Mouse (Mus musculus): ENCODE measurements around the gene Cda. TPM values are rescaled to one million over a fixed set of nuclear protein-coding genes. Genes with fewer than 3 reads are reported as not detected.

The Cda gene
- polyA plus RNA-seq, 1 experiment from 2014 or later: 4.1 TPM

- Histone ChIP-seq H3K36me3 (ENCODE audit: control insufficient read depth, insufficient read depth, low read length) (peaks cover 6% of the 10 kb centered on the region), H3K27me3 (ENCODE audit: control insufficient read depth, insufficient read depth, low read length) (no peaks in the 10 kb centered on the region), H3K4me2 (ENCODE audit: low read depth, severe bottlenecking) (peak within 1 kb of the TSS; percentile 77), H3K27ac (replicated peaks; ENCODE audit: low read depth, low read length) (peak within 1 kb of the TSS; percentile 65; the same call in 1 of the 2 replicates), H3K9ac (ENCODE audit: low read length) (peak within 1 kb of the TSS; percentile 86), H3K9me3 (ENCODE audit: control insufficient read depth, low read length) (no peaks in the 10 kb centered on the region), H3K4me1 (ENCODE audit: control insufficient read depth, insufficient read depth, low read length) (peaks cover 10% of the 10 kb centered on the region), H3K4me3 (ENCODE audit: low read depth, low read length) (peak within 1 kb of the TSS; percentile 86)
- DNase-seq (ENCODE audit: low spot score) (peak; percentile 97), ATAC-seq (ENCODE audit: insufficient number of reproducible peaks, low FRiP score, low TSS enrichment, low read depth) (peak; percentile 98)
- under 1% methylated on average over 64 of the region's 64 CpGs for WGBS
Observed at GRCm38 (mm10) chr4:138304340-138305104, 63.3 kb downstream of the Cda start, which contains the start of gene Ddost. Ddost (plus strand) TSS chr4:138304730.

- ATAC-seq (ENCODE audit: insufficient number of reproducible peaks, low FRiP score, low TSS enrichment, low read depth) (no peak), DNase-seq (ENCODE audit: low spot score) (no peak)
- Histone ChIP-seq H3K4me2 (ENCODE audit: low read depth, severe bottlenecking) (peak overlapping the region; percentile 77), H3K9ac (ENCODE audit: low read length) (peak overlapping the region; percentile 81), H3K9me3 (ENCODE audit: control insufficient read depth, low read length) (no peaks in the 10 kb centered on the region), H3K4me3 (ENCODE audit: low read depth, low read length) (peak overlapping the region; percentile 86), H3K36me3 (ENCODE audit: control insufficient read depth, insufficient read depth, low read length) (peaks cover 2% of the 10 kb centered on the region; the same call in 1 of the 2 replicates), H3K27ac (replicated peaks; ENCODE audit: low read depth, low read length) (no peak overlapping the region), H3K4me1 (ENCODE audit: control insufficient read depth, insufficient read depth, low read length) (peaks cover 10% of the 10 kb centered on the region), H3K27me3 (ENCODE audit: control insufficient read depth, insufficient read depth, low read length) (no peaks in the 10 kb centered on the region)
- 16% methylated on average over 18 of the region's 18 CpGs for WGBS
Observed at GRCm38 (mm10) chr4:138303742-138304141, 64.0 kb downstream of the Cda start.

GRCm38 (mm10) chr4:138303011-138303410, 64.8 kb downstream of the Cda start:
- DNase-seq (ENCODE audit: low spot score): no peak
- H3K4me1 ChIP-seq (ENCODE audit: control insufficient read depth, insufficient read depth, low read length): peaks cover 10% of the 10 kb centered on the region
- no peak overlapping the region for H3K27ac ChIP-seq (replicated peaks; ENCODE audit: low read depth, low read length)
- ATAC-seq (ENCODE audit: insufficient number of reproducible peaks, low FRiP score, low TSS enrichment, low read depth): no peak
- 84% methylated on average over 3 of the region's 3 CpGs for WGBS
- H3K4me3 ChIP-seq (ENCODE audit: low read depth, low read length): no peak overlapping the region
- no peaks in the 10 kb centered on the region for H3K9me3 ChIP-seq (ENCODE audit: control insufficient read depth, low read length)
- H3K9ac ChIP-seq (ENCODE audit: low read length): no peak overlapping the region
- H3K27me3 ChIP-seq (ENCODE audit: control insufficient read depth, insufficient read depth, low read length): no peaks in the 10 kb centered on the region
- H3K36me3 ChIP-seq (ENCODE audit: control insufficient read depth, insufficient read depth, low read length): peaks cover 2% of the 10 kb centered on the region; the same call in 1 of the 2 replicates
- peak overlapping the region; percentile 77; the same call in 1 of the 2 replicates for H3K4me2 ChIP-seq (ENCODE audit: low read depth, severe bottlenecking)

DNA sequence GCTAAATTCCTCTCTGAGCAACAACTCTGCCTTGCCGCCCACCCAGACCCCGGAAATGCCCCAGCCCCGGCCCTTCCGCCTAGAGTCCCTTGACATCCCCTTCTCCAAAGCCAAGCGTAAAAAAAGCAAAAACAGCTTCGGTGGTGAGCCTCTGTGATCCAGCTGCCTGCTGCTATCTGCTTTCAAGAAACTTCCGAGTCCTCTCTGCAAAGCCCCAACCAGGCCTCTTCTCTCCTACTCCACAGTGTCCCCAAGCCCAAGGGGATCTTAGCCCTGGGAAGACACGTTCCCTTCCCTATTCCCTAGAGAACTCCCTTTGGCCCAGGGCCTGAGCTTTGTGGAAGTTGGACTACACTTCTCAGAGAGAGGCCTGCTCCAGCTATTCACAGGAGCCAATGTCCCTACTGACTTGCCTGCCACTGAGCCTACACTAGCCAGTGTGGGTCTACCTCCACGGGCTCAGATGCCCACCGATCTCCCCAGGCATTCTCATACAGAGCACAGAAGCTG, 66.5 kb downstream of the Cda start:
- H3K4me1 ChIP-seq (ENCODE audit: control insufficient read depth, insufficient read depth, low read length): peaks cover 10% of the 10 kb centered on the region
- no peak overlapping the region for H3K9ac ChIP-seq (ENCODE audit: low read length)
- H3K4me2 ChIP-seq (ENCODE audit: low read depth, severe bottlenecking): no peak overlapping the region
- no peaks in the 10 kb centered on the region for H3K27me3 ChIP-seq (ENCODE audit: control insufficient read depth, insufficient read depth, low read length)
- H3K4me3 ChIP-seq (ENCODE audit: low read depth, low read length): no peak overlapping the region
- H3K9me3 ChIP-seq (ENCODE audit: control insufficient read depth, low read length): no peaks in the 10 kb centered on the region
- DNase-seq (ENCODE audit: low spot score) (no peak), ATAC-seq (ENCODE audit: insufficient number of reproducible peaks, low FRiP score, low TSS enrichment, low read depth) (no peak)
- no peak overlapping the region for H3K27ac ChIP-seq (replicated peaks; ENCODE audit: low read depth, low read length)
- H3K36me3 ChIP-seq (ENCODE audit: control insufficient read depth, insufficient read depth, low read length): no peaks in the 10 kb centered on the region
- 86% methylated on average over 10 of the region's 10 CpGs for WGBS

DNA sequence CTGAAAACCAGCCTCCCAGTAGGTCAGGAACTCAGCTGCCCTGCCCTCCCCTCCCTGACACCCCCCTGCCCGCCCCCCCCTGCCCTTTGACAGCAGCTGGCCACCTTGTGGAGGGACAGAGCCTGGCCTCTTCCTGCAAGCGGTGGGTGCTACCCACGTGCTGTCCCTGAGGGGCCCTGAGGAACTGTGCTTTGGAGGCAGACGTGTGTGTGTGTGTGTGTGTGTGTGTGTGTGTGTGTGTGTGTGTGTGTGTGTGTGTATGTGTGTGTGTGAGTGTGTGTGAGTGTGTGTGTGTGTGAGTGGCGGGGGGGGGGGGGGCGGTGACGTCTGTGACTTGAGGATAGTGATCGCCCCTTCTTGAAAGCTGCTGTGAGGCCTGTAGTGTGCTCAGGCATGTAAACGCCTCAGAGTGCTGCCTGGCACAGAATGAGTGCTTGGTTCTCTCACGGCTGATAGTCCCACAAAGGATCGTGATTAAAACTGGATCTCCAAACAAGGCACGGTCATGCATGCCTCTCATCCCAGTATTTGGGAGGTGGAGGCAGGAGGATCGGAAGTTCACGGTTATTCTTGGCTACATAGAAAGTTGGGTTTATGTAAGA, 73.7 kb downstream of the Cda start:
- Histone ChIP-seq H3K36me3 (ENCODE audit: control insufficient read depth, insufficient read depth, low read length) (no peaks in the 10 kb centered on the region), H3K4me1 (ENCODE audit: control insufficient read depth, insufficient read depth, low read length) (no peaks in the 10 kb centered on the region), H3K9me3 (ENCODE audit: control insufficient read depth, low read length) (no peaks in the 10 kb centered on the region), H3K27ac (replicated peaks; ENCODE audit: low read depth, low read length) (no peak overlapping the region), H3K27me3 (ENCODE audit: control insufficient read depth, insufficient read depth, low read length) (no peaks in the 10 kb centered on the region), H3K9ac (ENCODE audit: low read length) (no peak overlapping the region), H3K4me2 (ENCODE audit: low read depth, severe bottlenecking) (no peak overlapping the region), H3K4me3 (ENCODE audit: low read depth, low read length) (no peak overlapping the region)
- DNase-seq (ENCODE audit: low spot score) (no peak), ATAC-seq (ENCODE audit: insufficient number of reproducible peaks, low FRiP score, low TSS enrichment, low read depth) (no peak)
- 85% methylated on average over 11 of the region's 14 CpGs for WGBS

GRCm38 (mm10) chr4:138293261-138293948, 74.4 kb downstream of the Cda start:
- H3K27me3 ChIP-seq (ENCODE audit: control insufficient read depth, insufficient read depth, low read length): no peaks in the 10 kb centered on the region
- ATAC-seq (ENCODE audit: insufficient number of reproducible peaks, low FRiP score, low TSS enrichment, low read depth) (no peak), DNase-seq (ENCODE audit: low spot score) (no peak)
- H3K27ac ChIP-seq (replicated peaks; ENCODE audit: low read depth, low read length): no peak overlapping the region
- no peak overlapping the region for H3K9ac ChIP-seq (ENCODE audit: low read length)
- H3K9me3 ChIP-seq (ENCODE audit: control insufficient read depth, low read length): no peaks in the 10 kb centered on the region
- 84% methylated on average over 18 of the region's 18 CpGs for WGBS
- no peaks in the 10 kb centered on the region for H3K36me3 ChIP-seq (ENCODE audit: control insufficient read depth, insufficient read depth, low read length)
- no peaks in the 10 kb centered on the region for H3K4me1 ChIP-seq (ENCODE audit: control insufficient read depth, insufficient read depth, low read length)
- H3K4me3 ChIP-seq (ENCODE audit: low read depth, low read length): no peak overlapping the region
- no peak overlapping the region for H3K4me2 ChIP-seq (ENCODE audit: low read depth, severe bottlenecking)

GRCm38 (mm10) chr4:138292028-138292427, 75.8 kb downstream of the Cda start:
- WGBS: 90% methylated on average over 13 of the region's 13 CpGs

GRCm38 (mm10) chr4:138288691-138289090, 79.1 kb downstream of the Cda start:
- WGBS: 89% methylated on average over 7 of the region's 7 CpGs
- Histone ChIP-seq H3K27me3 (ENCODE audit: control insufficient read depth, insufficient read depth, low read length) (no peaks in the 10 kb centered on the region), H3K27ac (replicated peaks; ENCODE audit: low read depth, low read length) (no peak overlapping the region), H3K9ac (ENCODE audit: low read length) (no peak overlapping the region), H3K36me3 (ENCODE audit: control insufficient read depth, insufficient read depth, low read length) (no peaks in the 10 kb centered on the region), H3K4me3 (ENCODE audit: low read depth, low read length) (no peak overlapping the region), H3K9me3 (ENCODE audit: control insufficient read depth, low read length) (0 out of 2 replicates have a peak, but pooled peaks cover 2% of the 10 kb centered on the region), H3K4me1 (ENCODE audit: control insufficient read depth, insufficient read depth, low read length) (no peaks in the 10 kb centered on the region), H3K4me2 (ENCODE audit: low read depth, severe bottlenecking) (no peak overlapping the region)
- no peak for ATAC-seq (ENCODE audit: insufficient number of reproducible peaks, low FRiP score, low TSS enrichment, low read depth)
- DNase-seq (ENCODE audit: low spot score): no peak

More at GRCm38 (mm10) chr4:138292028-138292427, 75.8 kb downstream of the Cda start:
- Histone ChIP-seq H3K36me3 (ENCODE audit: control insufficient read depth, insufficient read depth, low read length) (no peaks in the 10 kb centered on the region), H3K4me2 (ENCODE audit: low read depth, severe bottlenecking) (no peak overlapping the region), H3K9me3 (ENCODE audit: control insufficient read depth, low read length) (no peaks in the 10 kb centered on the region), H3K9ac (ENCODE audit: low read length) (no peak overlapping the region), H3K4me3 (ENCODE audit: low read depth, low read length) (no peak overlapping the region), H3K27me3 (ENCODE audit: control insufficient read depth, insufficient read depth, low read length) (no peaks in the 10 kb centered on the region), H3K4me1 (ENCODE audit: control insufficient read depth, insufficient read depth, low read length) (no peaks in the 10 kb centered on the region), H3K27ac (replicated peaks; ENCODE audit: low read depth, low read length) (no peak overlapping the region)
- ATAC-seq (ENCODE audit: insufficient number of reproducible peaks, low FRiP score, low TSS enrichment, low read depth): no peak
- no peak for DNase-seq (ENCODE audit: low spot score)
